Mouse (Mus musculus): ENCODE data around the gene Ccsap.

DNA sequence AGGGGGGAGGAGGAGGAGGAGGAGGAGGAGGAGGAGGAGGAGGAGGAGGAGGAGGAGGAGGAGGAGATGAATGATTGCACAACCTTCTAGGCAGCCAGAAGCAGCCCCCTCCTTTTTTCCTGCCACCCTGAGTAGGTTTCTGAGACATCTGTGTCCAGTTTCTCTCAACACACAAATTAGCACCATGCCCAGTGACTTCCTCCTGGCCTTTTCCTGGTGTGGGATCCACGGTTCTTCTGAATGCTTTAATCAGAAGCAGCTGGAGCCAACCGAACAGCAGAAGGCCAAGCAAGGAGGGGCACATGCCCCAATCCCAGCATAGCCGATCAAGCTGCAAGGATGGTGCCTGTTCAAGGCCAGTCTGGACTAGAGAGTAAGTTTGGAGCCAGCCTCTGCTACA lies 60.1 kb downstream of the Ccsap start:
- no peak for TF ChIP-seq CTCF (IDR thresholded peaks at IDR 0.05; ENCODE audit: low read depth)
- no peak for TF ChIP-seq EP300 (IDR thresholded peaks at IDR 0.05; ENCODE audit: low read depth)
